Mouse (Mus musculus) lung, postnatal 10 days (tissue): ENCODE measurements around the gene Snd1.

ENCODE experiments used
- DNase-seq: peaks from one replicate; pipeline ENCODE4 v3.0.0; 2021

The Snd1 gene

DNA sequence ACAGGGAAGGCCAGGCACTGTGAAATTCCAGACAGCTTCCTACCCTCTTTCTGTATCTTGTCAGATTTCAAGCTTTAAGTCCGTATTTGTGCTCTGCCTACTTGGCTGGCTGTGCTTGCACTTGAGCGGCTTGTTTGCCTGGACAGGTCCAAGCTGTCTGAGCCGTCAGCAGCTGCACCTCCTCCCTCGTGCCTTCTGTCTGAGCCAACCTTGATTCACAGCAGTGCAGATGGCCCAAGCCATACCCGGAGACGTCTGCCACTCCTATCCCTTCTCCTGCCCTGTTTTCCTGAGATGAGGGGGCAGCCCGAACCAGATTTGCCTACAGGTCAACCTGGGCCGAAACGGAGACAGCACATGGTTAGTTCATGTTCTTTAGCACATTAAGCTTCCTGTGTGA is 342.1 kb downstream of the Snd1 start:
- peak; percentile 47 for DNase-seq

DNA sequence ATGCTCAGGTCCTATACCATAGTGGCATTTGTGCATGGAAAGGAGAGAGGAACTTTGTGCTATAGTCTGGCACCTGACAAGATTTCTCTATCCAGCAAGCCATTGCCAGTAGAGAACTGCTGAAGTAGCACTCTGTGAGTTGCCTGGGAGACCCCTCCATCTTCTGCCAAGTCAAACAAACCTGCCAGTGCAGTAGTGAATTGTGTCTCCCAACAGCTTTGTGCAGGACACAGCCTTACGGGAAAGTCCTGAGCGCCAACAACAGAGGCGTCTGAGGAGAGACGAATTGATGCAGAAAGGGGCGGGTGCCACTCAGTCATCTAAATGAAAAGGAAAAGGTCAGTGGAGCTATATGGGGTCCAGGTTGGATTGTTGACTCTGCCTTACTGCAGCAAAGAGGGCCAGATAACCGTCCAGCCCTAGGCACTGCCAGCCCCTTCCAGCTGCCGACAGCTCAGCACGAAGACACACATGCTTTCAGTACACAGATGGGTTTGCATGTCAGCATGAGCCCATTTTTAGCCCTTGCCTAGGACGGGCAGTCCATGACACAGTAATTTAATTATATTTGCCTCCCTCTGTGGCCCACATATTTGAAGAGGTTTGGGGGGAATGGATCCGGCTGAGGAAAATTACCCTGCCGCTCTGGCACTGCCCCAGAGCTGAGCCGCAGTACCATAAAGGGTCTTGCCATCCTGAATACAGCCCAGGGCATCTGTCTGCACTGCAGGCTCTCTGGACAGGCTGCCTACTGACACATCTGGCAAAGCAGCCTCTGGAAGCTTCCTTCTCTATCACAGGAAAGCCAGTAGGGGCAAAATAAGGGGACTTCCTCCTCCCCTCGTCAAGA is 344.8 kb downstream of the Snd1 start:
- DNase-seq = no peak

DNA sequence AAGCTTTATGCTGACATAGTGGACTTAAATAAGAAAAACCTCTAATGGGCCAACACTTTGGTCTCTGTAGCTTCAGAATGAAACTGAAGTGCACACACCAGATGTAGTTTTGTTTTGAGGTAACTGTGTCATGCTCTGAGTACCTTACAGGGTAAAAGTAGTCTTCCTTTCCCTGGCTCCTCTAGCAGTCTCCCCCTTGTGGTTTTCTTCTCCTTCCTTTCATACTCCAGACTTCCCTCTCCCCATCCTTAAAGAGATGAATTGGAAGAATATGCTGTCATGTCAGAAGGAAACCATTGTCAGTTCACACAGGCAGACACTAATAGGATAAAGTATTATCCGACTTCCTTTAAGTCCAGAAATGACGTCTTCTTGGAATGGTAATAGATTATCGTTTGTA is 347.4 kb downstream of the Snd1 start:
- DNase-seq = no peak

DNA sequence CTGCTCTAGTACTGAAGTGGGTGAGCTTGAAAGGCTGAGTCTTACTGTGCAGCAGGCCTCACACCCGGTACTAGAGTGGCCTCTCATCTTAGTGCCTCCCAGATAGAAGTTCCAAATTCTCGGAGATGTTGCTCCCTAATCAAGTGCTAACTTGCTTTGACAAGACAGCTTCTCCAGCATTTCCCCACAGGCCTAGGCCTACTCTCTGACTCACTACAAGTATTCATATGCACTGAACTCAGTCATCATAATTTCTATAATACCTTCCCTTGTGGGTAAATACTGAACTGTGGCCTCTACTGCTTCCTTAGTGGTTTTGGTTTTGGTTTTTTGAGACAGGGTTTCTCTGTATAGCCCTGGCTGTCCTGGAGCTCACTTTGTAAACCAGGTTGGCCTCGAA is 348.4 kb downstream of the Snd1 start:
- no peak for DNase-seq

DNA sequence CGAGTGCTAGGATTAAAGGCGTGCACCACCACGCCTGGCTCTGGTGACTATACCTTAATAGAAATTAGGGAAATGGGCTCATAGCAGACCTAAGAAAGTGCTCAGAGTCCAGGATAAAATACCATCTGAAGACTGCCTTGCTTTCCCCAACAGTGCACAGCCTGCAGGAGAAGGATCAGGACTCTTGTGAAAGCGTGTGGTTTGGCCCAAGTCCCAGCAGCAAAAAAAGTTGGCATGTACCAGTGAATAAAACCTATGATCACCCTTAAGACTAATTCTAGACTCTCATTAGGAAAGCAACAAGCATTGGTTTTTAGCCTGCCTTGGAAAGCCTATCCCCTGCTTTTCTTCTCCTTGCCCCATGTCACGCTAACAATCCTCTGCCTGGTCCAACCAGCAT is 348.9 kb downstream of the Snd1 start:
- DNase-seq = peak; percentile 52

DNA sequence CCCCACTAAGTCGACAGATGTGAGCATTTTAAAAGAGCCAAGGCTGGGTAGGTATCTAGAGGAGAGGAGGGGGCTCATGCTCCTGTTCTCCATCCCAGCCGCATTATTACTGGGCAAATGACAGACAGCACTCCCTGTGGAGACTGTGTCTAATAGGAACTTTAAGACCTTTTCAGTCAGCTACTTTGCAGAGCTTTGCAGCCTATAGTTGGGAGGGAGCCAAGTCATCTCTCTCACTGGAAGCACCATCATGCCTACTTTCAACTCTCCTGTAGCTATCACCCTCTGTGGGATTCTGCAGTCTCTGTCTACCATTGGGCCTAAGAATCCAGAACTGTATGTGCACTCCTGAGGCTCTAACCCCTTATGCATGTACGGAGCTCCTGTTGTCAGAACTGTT is 351.0 kb downstream of the Snd1 start:
- DNase-seq = no peak

DNA sequence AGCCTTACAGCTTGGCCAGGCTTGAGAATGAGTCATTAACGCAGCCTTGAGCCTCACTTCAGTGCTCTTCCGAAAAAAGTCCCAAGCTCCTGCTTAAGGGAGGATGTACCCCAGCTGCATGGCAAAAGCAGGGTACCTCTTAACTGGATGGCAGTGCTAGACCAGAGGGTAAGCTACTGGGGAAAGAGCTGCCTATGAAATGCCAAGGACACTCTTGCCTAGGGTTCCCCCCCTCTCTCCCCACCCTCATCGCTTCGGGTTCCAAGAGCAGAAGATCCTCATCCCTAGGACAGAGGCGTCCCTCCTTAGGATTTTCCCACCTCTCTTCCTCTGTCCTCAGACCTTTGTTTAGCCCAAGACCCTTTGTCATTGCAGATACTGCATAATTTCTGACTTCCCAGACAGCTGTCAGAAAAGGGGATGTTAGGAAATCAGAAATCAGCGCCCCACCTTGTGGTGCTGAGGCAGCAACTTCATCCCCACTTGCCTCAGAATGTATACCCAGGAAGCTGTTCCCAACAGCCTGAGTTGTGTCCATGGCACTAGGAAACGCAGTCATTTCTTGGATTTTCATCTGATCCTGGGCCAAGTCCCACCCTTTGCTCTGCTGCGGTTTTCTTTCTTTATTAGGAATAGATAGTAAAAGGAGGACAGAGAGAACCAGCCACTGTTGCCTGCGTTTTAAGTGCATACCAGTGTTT is 351.9 kb downstream of the Snd1 start:
- peak; percentile 51 for DNase-seq

DNA sequence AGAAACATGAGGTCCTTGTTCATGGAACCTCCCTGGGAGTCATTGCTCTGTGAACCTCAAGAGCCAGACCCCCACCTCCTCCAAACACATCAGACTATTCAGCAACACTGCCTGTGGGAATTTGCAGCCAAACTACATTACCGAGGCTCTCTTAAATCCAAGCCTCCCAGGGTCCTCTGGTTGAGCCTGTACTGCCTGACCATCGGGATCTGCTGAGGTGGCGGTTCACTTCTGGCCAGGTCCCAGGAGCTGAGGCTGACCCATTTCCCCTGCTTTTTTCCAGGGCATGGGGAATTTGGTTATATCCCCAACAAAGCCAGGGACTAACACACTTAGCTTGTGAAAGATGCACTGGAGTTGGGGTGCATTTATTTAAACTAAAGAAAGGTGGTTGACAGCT is 352.6 kb downstream of the Snd1 start:
- DNase-seq = no peak

DNA sequence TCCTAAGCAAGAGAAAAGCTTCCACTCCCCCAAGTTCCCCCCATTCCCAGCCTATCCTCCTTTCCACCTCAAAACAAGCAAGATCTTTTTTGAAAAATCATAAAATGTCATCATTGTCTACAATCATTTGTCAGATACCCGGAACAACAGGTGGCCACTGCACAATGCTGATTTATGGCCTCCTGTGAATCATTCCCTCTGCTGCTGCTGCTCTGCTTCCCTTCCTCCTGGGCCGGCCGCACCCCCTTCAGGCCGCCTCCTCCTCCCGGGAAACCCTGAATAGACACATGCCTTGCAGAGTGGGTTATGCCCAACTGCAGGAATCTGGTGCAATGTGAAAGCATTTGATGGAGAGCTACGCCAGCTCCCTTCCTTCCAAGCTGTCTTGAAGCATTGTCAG is 353.7 kb downstream of the Snd1 start:
- no peak for DNase-seq

DNA sequence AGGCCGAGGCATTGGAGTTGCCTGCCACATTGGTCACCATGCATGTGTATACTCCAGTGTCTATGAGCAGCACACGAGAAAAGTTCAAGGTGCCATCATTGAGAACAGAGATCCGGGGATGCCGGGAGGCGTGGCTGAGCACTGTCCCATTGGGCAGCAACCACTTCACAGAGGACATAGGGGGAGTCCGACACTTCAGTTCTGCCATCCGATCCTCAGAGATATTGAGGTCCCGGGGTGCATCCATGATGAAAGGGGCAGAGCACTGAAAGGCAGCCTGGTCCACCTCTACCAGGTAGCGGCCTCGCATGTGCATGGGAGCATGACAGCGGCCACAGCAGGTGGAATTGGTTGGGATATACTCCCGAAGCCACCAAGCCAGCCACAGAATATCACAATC is 355.4 kb downstream of the Snd1 start:
- DNase-seq = no peak

DNA sequence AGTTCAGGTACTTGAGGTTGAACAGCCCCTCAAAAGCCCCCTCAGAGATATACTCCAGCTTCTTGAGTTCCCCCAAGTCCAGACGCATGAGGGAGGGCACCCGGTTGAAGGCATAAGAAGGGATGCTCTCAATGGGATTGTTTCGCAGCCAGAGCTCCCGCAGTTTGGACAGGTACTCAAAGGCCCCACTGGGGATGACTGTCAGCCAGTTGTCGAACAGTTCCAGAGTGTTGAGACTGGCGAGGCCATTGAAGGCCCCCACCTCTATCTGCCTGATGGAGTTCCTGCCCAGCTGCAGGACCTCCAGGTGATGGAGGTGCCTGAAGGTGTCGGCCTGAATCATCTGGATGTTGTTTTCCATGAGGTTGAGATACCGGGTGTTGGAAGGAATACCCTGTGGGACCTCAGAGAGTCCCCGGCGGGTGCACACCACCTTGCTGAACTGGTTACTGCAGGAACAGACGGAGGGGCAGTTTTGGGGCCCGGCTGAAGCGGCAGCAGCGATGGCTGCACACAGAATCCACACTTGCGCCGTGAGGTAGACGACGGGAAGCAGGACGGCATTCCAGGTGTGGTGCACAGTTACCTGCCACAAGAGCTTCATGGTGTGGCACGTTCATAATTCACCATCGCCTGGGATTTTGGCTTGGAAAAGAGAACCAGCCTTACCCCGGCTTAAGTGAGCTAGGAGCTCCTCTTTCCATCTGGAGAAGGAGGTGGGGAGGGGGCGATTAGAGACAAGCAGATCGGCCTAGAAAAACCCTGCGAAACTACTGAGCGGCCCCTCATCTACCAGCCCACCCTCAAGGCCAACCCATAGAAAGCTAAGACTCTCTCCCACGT is 356.3 kb downstream of the Snd1 start, which contains the start of gene Lrrc4:
Lrrc4 (minus strand) TSS at position 737 of the 843 bp plus-strand sequence.
- no peak for DNase-seq

DNA sequence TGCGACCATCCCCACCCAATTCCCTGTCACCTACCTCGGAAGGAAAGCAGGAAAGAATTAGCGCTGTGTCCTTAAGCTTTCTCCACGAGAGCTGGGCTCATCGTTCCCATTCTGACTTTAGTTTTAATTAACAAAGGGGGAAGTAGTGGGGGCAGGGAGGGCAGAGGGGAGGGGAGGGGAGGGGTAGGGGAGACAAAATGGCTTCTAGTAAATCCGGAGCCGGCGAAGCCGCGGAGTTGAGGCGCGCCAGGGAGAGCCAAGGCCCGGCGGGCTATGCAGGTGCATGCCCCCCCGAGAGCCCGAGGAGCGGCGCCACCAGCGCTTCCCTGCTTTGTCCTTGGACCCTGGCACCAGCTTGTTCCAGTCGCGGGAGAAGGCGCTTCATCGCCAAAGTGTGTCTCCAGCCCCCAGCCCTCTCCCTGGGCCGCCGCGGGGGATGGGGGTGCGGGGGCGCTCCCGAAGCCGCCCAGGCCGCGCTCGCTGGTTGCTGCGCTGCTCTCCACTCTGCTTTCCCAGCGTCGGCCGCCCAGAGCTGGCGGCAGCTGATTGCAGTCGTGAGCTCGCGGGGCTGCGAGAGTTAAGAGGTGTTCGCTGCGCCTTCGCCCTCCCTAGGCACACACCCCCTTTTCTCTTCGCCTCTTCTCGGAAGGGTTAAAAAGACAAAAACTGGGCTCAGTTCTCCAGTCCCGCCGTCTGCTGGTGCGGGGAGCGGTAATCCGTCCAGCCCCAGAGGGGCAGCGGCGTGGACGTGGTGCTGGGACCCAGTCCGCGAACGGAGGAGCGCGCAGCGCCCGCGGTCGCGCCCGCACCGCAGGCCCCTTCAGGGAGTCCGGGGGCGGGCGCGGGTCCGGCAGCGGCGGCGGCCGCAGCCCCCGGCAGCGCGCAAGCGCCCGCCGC is 357.2 kb downstream of the Snd1 start:
- DNase-seq = peak; percentile 38

DNA sequence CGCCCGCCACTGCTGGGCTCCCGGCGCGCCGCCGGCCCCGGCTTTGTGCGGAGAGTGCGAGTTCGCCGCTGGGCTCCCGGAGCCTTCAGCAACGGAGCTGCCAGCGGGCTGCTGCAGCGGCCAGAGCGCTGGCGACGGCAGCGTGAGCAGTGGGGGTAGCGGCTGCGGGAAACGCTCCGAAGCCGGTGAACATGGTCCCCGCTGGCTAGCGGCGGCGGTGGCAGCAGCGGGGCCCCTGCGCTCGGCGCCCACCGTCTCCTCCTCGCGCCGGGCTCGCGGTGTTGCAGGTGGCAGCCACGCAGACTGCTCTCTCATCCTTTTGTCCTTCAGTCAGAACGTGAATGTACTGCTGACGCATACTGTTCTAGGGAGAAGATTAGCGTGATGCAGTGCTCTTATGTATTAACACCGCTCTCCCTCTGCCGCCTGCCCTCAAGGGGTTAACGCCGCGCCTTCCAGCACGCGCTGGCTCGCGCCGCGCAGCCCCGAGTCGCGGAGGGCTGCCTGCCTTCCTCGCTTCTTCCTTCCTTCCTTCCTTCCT is 357.9 kb downstream of the Snd1 start:
- peak; percentile 57 for DNase-seq

DNA sequence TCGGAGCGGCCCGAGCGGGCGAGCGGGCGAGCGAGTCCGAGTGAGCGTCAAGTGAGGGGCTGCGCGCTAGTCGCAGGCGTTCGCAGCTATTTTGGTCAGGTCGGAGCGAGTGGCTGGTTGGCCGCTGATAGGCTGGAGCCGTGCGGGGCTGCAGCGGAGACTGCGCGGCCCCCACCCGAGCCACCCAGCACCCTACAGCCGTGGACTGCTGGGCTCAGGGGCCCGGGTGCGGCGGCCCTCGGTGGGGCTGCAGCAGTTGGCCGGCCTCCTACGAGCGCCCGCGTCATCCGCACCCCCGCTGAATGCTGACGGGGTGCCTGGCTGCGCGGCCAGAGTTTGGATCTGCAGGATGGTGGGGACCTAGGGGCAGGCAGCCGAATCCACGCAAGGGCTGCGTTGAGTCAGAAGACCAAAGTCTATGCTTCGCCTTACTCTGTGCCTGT is 358.5 kb downstream of the Snd1 start:
- peak; percentile 32 for DNase-seq

DNA sequence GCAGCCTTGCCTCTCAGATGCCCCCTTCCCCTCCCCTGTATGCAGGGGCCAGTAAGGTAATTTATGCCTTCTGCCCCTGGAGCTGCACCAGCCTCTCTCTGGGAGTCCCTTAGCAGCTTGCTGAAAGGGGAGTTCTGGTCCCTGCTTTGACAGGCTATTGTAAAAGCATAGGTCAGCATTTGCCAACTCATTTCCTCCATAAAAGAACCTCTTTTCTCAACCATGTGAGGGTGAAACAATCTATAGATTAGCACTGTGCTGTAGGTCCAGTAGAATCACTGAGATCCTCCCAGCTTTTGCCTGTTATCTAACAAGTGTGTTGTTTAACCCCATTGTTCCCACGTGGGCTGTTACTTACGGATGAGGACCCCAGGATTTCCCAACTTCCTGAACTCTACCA is 359.1 kb downstream of the Snd1 start:
- DNase-seq = no peak

DNA sequence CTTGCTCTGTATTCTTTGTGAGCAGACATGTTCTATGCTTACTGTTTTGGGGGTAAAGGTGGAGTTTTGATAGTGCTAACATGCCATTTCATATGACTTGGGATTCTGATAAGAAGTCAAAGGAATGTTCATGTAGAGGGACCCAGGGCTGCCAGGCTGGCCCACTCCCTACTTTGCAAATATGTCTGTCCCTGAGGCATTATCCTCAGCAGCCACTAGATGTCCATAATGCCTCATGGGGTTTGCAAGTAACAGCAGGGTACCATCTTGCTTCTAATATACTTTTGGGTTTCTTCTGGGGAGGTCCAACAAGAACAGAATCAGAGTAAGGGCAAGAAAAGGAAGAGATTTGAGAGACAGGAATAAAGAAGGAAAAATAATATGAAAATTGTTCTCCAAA is 361.7 kb downstream of the Snd1 start:
- no peak for DNase-seq

DNA sequence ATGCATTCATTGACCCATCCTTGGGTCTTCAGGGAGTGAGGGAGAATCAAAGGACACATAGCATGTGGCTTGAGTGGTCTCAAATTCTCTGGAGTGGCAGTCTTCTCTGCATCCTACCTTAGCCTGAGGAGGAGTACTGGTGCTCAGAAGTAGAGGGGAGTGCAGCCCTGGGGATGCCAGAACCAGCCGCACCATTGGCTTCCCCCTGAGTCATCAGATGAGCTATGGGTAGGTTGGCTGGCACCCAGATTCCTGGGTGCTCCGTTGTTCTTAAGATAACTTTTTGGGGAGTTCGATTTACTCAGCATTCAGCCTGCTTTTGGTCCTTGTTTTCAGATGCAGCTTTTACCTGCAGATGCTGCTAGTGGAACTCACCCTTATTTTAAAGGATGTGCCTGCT is 366.6 kb downstream of the Snd1 start:
- DNase-seq = no peak

DNA sequence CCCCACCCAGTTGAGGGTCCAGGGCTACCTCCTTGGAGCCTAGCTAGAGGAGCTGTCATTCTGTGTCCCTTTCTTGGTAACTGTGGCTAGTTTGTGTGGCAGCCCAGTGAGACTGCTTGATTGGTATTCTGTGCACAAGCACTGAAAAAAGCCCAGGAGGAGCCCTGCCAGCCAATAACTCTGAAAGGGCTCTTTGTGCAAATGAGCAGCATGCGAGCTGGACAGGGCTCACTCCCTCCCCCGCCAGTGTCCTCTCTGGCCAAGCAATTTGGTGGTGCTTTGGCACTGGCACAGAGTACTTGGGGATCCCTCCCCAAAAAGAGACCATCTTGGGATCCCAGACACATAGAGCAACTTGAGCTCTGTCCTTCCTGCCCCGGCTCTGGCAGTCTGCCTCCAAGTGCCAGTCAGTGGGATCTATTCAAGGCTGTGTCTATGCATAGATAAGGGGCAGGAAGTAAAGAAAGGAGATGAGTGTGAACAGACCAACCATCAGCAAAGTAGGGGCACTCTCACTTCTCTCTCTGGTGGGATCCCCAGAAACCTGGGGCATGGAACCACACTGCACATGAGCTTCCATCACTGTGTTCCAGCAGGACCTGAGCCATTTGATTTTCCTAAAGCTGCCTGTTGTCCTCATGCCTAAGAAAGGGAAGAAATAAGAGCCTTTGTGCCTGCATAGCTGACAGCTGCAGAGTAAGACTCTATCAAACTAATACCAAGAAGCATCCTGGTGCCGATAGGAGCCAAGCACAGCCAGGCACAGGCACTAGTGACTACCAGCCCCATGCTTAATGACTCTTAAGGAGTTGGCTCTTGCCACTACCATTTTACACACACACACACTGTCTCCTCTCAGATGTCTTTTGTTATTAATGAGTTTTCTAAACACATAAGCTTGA is 367.7 kb downstream of the Snd1 start:
- DNase-seq = no peak

DNA sequence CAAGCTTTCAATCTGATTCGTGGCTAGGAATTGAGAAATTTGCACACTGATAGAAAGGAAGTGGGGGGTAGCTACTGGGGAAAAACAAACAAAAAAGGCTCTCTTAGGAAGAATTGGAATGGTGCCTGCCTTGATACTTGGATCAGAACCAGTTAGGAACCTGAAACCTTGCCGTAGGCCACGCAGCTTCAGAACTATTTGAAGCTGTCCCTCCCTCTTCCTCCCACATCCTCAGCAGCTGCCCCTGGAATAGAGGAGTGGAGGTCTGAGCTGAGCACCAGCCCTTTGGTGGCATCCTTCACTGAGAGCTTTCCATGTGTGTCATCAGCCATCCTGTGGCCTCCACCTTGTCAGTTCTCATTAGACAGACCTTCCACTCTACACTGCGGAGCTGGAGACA is 370.7 kb downstream of the Snd1 start:
- no peak for DNase-seq

DNA sequence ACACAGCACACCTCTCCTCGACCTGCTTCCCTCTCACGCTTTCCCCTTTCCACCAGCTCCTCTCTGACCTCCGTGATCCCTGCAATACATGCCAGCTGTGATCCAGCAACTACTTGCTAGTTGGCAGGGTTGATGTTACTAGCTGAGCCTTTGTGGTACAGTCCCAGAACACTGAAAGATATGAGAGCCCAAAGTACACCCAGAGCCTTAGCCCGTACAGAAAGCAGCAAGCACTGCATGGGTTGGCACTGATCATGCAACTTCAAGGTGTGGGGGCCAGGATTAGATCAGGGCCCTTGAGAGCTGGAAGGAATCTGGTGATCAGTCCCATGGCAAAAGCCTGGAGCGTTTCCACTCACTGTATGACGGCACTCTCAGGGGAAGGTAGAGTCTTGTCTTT is 372.7 kb downstream of the Snd1 start:
- no peak for DNase-seq

DNA sequence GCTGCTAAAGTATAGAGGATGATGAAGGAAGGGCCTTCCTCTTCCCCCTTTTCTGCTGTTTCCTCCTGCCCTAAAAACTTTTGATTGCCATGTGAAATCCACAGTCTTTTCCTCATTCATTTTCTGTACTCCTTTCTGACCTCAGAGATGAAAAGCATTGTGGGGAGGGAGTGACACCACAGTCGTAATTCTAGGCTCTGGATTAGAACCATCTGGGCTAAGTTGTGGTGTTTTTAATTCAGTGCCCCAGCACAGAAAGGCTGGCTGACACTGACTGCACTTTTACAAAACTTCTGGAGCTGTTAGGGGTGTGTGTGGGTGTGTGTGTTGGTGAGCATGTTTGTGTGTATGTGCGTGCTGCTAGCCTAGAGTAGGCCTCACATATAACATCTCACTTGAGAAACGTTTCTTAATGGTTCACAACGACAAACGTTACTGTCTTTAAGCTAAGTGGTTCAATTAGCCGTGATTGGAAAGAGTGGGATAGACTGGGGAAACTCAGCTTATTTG is 373.4 kb downstream of the Snd1 start:
- no peak for DNase-seq
